Mouse (Mus musculus): ENCODE measurements at regions not wholly inside any gene's neighbourhood (a gene's known extent, or its start where the extent isn't known, plus 50 kb on each side); places are given as distances from the start of the nearest gene placed in this dataset.

GRCm38 (mm10) chr12:25273631-25274305 lies 176.8 kb upstream of the Id2 start:
- TF ChIP-seq POLR2A (IDR thresholded peaks at IDR 0.05; ENCODE audit: insufficient read depth, low read depth, low read length), result no peak
- TF ChIP-seq CTCF (IDR thresholded peaks at IDR 0.05; ENCODE audit: insufficient read depth, low read depth, low read length), result no peak
